Mouse (Mus musculus) CD4-positive helper T cell, adult 2 months (primary cell): Measurements from ENCODE around the gene Pramef25.
"Not testable (repeated sequence)": the region's sequence is repeated elsewhere in the genome, so short reads cannot be mapped to it uniquely, and the experiment has no call there.

Source experiments
- DNase-seq: peaks from one replicate; pipeline ENCODE4 v3.0.0-alpha.2; 2012; ENCODE audit warnings: low read depth, missing footprints, low spot score

Pramef25 gene

DNA sequence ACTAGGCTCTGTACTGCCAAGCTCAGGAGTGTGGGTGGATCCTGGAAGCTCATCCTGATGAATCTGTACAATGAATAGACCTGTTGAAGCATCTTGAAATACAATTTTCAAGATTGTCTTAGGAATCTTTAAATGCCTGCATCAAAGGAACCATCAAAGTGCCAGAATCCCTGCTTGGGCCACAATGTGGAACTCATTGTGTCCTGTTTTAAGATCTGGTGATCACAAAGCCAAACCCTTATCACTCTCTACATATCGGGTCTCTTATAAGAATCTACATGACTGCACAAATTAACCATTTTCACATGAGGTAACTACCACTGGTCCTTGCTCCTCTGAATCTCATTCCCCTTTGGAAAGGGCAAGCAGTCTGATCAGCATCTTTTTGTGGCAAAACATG lies at the start of gene Pramef25:
Gene Pramef25 (minus strand): TSS at position 101 of the 400 bp plus-strand sequence.
- DNase-seq, result not testable (repeated sequence)

DNA sequence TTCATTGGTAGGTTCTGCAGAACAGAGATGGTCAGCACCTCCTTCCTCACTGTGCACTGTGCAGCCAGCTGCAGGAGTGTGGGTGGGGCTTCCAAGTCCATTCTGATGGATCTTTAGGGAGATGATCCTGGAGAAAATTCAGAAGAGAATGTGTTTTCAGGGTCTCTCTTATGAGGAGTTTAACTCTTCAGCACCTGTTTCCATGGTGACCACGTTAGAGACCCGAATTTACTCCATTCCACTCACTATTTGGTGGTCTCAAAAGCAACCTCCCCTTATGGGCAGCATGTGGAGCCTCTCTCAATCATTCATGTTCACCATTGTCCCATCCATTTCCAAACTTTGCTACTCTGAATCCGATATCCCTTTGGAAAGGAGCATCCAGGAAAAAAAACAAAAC lies 43.5 kb upstream of the Pramef25 start, which contains the start of gene Pramef17:
Gene Pramef17 (minus strand): TSS at position 101 of the 400 bp plus-strand sequence.
- not testable (repeated sequence) for DNase-seq

DNA sequence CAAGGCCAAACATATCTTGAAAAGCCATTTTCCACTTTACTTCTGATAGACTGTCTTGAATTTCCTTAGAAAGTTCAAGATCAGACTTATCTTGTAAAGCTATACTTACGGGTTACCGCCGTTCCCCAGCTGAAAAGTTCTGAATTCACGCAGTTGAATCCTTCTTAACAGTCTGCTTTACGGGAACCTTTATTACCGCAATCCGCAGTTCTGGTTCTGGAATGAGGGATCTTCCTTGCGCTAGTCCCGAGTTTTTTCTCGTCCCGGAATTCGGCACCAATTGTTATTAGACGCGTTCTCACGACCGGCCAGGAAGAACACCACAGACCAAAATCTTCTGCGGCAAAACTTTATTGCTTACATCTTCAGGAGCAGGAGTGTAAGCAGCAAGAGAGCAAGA lies 37.3 kb upstream of the Pramef25 start:
- not testable (repeated sequence) for DNase-seq

DNA sequence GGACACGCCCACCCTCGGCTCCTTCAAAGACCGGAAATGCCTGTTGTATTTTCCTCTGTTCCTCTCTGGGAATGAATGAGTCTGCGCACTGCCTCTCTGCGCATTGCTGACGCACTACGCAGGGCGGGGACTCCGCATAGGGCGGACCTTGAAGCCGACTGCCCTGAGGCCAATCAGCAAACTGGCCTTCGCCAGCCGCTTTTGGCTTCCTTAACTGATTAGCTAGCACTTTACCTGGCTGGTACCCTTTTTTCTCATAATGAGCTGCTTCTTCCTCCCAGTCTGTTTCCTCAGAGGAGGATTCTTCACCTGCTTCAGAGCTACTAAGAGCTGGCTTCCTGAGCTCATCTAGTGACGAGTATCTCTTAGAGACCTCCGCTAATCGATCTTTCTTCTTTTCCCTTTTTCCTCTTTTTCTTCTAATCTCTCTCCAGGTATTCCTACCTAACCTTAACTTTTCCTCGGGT lies 36.7 kb upstream of the Pramef25 start:
- not testable (repeated sequence) for DNase-seq

DNA sequence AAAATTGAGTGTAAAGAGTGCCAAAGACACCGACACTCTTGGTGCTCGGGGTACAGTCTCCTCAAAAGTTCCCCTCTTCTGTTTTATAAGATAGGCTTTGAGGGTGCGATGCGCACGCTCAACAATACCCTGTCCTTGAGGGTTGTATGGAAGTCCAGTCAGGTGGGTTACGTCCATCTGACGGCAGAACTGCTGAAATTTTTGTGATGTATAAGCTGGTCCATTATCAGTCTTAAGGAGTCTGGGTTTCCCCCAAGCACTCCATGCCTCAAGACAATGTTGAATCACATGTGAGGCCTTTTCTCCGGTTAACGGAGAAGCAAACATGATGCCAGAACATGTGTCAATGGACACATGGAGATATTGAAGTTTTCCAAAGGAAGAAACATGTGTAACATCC lies 34.9 kb upstream of the Pramef25 start:
- not testable (repeated sequence) for DNase-seq

DNA sequence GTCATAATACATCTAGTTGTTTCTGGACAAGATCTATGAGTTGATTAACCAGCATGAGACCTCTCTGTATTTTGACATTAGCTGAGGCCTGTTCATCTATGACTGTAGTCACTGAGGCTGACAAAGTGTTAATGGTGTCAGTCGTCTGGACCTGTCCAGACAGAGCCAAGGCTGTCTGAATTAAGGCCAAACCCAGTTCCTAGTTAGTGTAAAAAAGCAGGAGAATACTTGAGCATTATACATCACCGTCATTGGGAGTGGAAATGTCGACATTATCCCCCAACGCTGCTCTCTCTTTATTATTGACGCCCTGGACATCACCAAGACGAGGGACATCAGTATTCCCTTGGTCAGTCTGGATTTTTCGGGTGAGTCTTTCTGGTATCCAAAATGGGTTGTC lies 34.3 kb upstream of the Pramef25 start:
- not testable (repeated sequence) for DNase-seq

DNA sequence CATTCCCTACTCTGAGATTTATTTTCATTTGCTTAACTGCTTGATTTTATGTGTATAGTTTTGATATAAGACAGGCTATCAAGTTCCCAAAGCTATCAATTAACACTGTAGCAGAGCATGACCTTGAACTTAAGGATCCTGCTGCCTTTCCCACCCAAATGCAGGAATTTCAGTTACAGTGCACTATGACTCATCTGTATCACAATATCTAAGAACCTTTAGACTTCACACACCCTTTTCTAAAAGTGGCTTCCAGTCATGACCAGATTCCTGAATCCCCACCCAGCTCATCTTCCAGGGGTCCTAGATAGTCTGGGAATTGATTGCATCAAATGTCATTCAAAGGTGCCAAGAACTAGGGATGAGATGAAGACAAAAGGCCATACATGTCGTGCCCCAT lies 32.6 kb upstream of the Pramef25 start:
- DNase-seq, result not testable (repeated sequence)

DNA sequence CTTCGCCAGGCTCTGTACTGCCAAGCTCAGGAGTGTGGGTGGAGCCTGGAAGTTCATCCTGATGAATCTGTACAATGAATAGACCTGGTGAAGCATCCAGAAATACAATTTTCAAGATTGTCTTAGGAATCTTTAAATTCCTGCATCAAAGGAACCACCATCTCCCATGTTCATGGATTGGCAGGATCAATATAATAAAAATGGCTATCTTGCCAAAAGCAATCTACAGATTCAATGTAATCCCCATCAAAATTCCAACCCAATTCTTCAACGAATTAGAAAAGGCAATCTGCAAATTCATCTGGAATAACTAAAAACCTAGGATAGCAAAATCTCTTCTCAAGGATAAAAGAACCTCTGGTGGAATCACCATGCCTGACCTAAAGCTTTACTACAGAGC lies 16.0 kb upstream of the Pramef25 start, which contains the start of gene Gm13101:
Gene Gm13101 (minus strand): TSS at position 101 of the 400 bp plus-strand sequence.
- not testable (repeated sequence) for DNase-seq

DNA sequence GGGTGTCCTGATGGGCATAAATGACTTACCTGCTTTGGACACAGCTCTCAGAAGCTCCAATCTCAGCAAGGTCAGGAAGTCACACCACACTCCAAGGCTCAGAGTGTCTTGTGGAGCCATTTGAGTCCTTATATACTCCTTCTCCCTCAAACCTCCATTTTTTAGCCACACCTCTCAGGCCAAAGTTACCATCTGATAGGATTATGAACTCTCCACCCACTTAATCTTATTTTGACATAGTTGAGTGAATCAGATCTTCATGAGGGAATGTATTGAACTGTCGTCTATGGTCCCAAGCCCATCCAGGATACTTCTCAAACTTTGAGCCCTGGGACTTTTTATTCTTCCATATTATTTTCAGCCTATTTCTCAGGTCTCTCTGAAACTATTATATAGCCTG lies 50.5 kb downstream of the Pramef25 start, which contains the start of gene Pramef6:
Gene Pramef6 (minus strand): TSS at position 101 of the 400 bp plus-strand sequence.
- not testable (repeated sequence) for DNase-seq
